Mouse (Mus musculus) intestine, embryonic 14.5 days (tissue): ENCODE measurements around the gene Nxn. TPM values are rescaled to one million over a fixed set of nuclear protein-coding genes. Genes with fewer than 3 reads are reported as not detected.

Source experiments
- ATAC-seq: fragments of 200-750 bp; cut with Nextera tagmentation; replicated peaks from 2 replicates; pipeline ENCODE4 v1.8.0; 2017; ENCODE audit warnings: low read depth, moderate number of reproducible peaks, moderate TSS enrichment, moderate library complexity; ENCODE audit not compliant: low FRiP score, low TSS enrichment
- DNase-seq: peaks from one replicate; pipeline ENCODE4 v3.0.0-alpha.2; 2018; ENCODE audit warnings: low spot score
- H3K27ac ChIP-seq: fragments of 300-500 bp; sonication (generic); 2 replicates; pipeline ENCODE4 v1.5.1; 2014; ENCODE audit warnings: low read depth, mild to moderate bottlenecking, control low read depth
- H3K27me3 ChIP-seq: fragments of 300-500 bp; sonication (generic); replicated peaks from 2 replicates; pipeline ENCODE4 v1.6.1; 2014; ENCODE audit warnings: low read length, control low read depth; ENCODE audit not compliant: control insufficient read depth, insufficient read depth
- H3K36me3 ChIP-seq: fragments of 300-500 bp; sonication (generic); 2 replicates; pipeline ENCODE4 v1.6.1; 2014; ENCODE audit warnings: low read length, control low read depth; ENCODE audit not compliant: control insufficient read depth, insufficient read depth
- H3K4me1 ChIP-seq: fragments of 300-500 bp; sonication (generic); replicated peaks from 2 replicates; pipeline ENCODE4 v1.6.1; 2014; ENCODE audit warnings: low read length, control low read depth, mixed read lengths; ENCODE audit not compliant: control insufficient read depth, insufficient read depth
- H3K4me2 ChIP-seq: fragments of 300-500 bp; sonication (generic); 2 replicates; pipeline ENCODE4 v1.6.1; 2014; ENCODE audit warnings: low read length
- H3K4me3 ChIP-seq: fragments of 300-500 bp; sonication (generic); 2 replicates; pipeline ENCODE4 v1.5.1; 2014; ENCODE audit warnings: low read depth, low read length, control low read depth, mixed read lengths
- H3K9ac ChIP-seq: fragments of 300-500 bp; sonication (generic); 2 replicates; pipeline ENCODE4 v1.6.1; 2014; ENCODE audit warnings: mild to moderate bottlenecking, low read length
- H3K9me3 ChIP-seq: fragments of 300-500 bp; sonication (generic); 2 replicates; pipeline ENCODE4 v1.6.1; 2016; ENCODE audit warnings: low read length, control low read depth; ENCODE audit not compliant: control insufficient read depth
- WGBS: fragments of 180-500 bp; shearing (Covaris S2); extraction: QIAGEN DNeasy Blood & Tissue Kit; methylation state at CpG from one replicate; pipeline ENCODE4 v1.1.7; 2014; 5-methylcytosine and 5-hydroxymethylcytosine counted together
- polyA plus RNA-seq: library from polyadenylated mRNA; unstranded; fragments of >200 nt; fragmentation: Nextera tagmentation; extraction: Ambion mirVana; gene quantifications from 2 replicates; pipeline ENCODE4 v1.2.1, GENCODE M21; 2014

The Nxn gene
- polyA plus RNA-seq, 1 experiment from 2014 or later: 45.8 TPM

DNA sequence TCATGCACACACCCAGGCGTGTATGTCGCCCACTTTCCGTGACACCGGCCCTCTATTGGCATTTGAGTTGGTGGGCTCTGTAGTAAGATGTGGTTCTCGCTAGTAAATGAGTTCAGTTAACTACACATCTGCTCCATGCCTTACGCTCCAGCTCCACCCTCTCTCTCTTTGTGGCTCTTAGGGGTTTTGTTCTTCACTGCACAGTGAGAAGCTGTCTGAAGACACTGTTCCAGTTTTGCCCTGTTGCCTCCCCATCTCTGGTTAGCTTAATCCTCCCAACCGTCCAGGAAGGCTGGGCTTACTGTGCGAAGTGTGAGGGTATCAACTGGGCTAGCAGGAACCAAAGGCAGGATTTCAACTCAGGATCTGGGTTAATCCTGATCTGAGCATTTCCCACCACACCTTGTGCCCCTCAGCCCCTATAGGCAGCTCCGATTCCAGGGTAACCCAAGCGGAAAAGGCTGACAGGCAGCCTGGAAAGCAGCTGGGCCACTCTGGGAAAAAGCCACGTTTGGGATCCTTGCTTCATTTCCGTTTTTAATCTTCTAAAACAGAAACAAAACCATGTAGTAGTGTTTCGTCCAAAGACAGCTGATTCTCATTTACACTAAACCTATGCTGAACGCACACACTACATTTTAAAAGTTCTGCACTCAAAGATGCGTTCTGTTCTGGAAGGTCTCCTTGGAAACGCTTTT is 45.9 kb downstream of the Nxn start:
- no peak overlapping the region for H3K4me2 ChIP-seq

DNA sequence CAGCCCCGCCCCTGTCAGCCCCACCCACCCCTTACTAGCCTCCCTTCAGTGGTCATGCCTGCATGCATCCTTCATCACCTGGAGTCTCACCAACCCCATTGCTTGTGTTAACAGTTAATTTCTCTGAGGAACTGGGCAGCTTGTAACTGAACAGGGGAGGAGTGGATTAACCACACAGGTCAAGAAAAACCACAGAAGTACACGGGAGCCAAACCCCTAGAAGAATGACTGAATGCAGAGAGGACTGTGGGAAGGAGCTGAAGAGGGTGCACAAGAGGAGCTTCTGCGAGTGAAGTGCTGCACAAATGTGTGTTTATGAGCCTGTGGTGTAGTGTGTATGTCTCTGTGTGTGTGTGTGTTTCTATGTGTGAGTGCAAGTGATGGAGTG is 47.3 kb downstream of the Nxn start:
- no peak overlapping the region for H3K27ac ChIP-seq
- H3K36me3 ChIP-seq: no peaks in the 10 kb centered on the region; the same call in 1 of the 2 replicates
- ATAC-seq (no peak), DNase-seq (no peak)
- no peak overlapping the region for H3K4me2 ChIP-seq
- H3K4me1 ChIP-seq: peaks cover 44% of the 10 kb centered on the region
- no peaks in the 10 kb centered on the region for H3K9me3 ChIP-seq
- no peak overlapping the region for H3K9ac ChIP-seq
- H3K4me3 ChIP-seq: no peak overlapping the region
- H3K27me3 ChIP-seq: no peaks in the 10 kb centered on the region
- WGBS: 21% methylated on average over 3 of the region's 3 CpGs

More for the DNA sequence above, 45.9 kb downstream of the Nxn start:
- Histone ChIP-seq H3K4me3 (no peak overlapping the region), H3K9ac (no peak overlapping the region), H3K27me3 (no peaks in the 10 kb centered on the region), H3K9me3 (no peaks in the 10 kb centered on the region), H3K36me3 (no peaks in the 10 kb centered on the region; the same call in 1 of the 2 replicates), H3K27ac (peak overlapping the region; percentile 36), H3K4me1 (peaks cover 43% of the 10 kb centered on the region)
- no peak for ATAC-seq
- DNase-seq: no peak
- WGBS: 70% methylated on average over 16 of the region's 16 CpGs

DNA sequence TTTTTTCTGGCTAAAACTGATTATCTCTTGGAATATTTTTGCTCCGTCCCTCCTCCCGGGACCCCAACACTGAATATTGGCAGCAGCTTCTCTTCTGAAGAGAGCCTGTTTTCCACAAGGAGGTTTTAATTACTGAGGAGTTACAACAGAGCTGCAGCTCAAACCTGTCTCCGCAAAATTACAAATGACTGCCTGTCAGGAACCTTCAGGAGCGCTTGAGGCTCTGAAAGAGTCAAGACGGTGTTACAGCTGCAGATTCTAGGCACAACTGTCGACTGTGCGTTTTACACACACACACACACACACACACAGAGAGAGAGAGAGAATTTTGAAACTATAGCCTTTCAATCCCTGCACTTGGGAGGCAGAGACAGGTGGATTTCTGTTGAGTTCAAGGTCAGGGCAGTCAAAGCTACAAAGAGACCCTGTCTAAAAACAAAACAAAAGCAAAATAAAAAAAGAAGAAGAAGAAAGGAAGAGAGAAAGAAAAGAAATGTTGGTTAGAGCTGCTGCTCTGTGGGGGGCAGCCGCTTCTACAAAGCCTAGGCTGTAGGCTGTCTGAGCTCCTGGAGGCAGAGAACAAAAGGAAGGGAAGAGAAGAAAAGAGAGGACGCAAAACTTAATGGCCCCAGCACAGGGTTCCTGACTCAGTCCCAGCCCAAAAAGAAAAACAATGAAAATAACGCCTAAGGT is 47.9 kb downstream of the Nxn start:
- DNase-seq: no peak
- H3K27ac ChIP-seq: no peak overlapping the region
- 41% methylated on average over 10 of the region's 10 CpGs for WGBS

DNA sequence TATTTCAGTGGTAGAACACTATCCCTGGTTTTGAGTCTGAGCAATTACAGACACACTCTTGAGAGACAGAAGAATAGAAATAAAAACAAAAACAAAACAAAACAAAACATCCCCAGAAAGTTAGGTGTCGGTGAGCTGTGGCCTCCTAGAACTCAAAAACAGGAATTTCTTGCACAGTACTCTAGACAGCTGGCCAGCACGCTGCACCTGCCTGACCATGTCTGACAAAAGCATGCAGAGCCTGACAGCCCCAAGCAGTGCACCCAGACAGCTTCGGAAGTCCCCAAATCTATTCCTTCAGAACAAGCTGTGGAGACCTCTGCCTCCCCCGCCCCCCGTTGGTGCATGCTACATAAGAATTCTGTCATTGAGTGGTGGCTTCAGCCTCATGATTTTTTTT is 49.1 kb downstream of the Nxn start:
- Histone ChIP-seq H3K9ac (no peak overlapping the region), H3K4me2 (no peak overlapping the region), H3K27ac (no peak overlapping the region), H3K27me3 (no peaks in the 10 kb centered on the region), H3K4me1 (peaks cover 44% of the 10 kb centered on the region), H3K4me3 (no peak overlapping the region), H3K36me3 (no peaks in the 10 kb centered on the region; the same call in 1 of the 2 replicates), H3K9me3 (no peaks in the 10 kb centered on the region)
- ATAC-seq (no peak), DNase-seq (no peak)
- 51% methylated on average over 5 of the region's 5 CpGs for WGBS

More for the DNA sequence above, 47.9 kb downstream of the Nxn start:
- peaks cover 44% of the 10 kb centered on the region for H3K4me1 ChIP-seq
- H3K4me3 ChIP-seq: no peak overlapping the region
- H3K9ac ChIP-seq: no peak overlapping the region
- H3K4me2 ChIP-seq: no peak overlapping the region
- no peaks in the 10 kb centered on the region; the same call in 1 of the 2 replicates for H3K36me3 ChIP-seq
- no peaks in the 10 kb centered on the region for H3K27me3 ChIP-seq
- no peaks in the 10 kb centered on the region for H3K9me3 ChIP-seq
- ATAC-seq: no peak

DNA sequence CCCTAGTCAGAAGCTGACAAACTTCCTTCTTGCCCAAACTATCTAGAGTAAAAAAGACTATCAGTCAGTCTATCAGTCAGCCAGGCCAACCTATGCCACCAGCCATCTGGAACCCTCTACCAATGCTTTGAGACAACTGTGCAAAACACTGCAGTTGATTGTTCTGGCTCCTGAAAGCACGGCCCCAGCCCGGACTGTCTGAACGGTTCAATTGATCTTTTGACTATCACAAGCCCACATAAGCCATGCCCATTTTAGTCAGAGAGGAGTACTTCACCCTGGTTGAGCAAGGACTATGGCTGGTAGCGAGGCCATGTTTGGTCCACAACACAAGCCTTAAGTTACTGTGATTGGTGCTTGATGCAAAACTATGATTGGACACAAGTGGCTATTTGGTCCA is 51.4 kb downstream of the Nxn start:
- Histone ChIP-seq H3K27ac (no peak overlapping the region), H3K4me1 (peaks cover 40% of the 10 kb centered on the region), H3K4me2 (no peak overlapping the region), H3K27me3 (no peaks in the 10 kb centered on the region), H3K36me3 (no peaks in the 10 kb centered on the region; the same call in 1 of the 2 replicates), H3K4me3 (no peak overlapping the region), H3K9me3 (no peaks in the 10 kb centered on the region), H3K9ac (no peak overlapping the region)
- no peak for ATAC-seq
- DNase-seq: no peak
- WGBS: 76% methylated on average over 4 of the region's 4 CpGs

DNA sequence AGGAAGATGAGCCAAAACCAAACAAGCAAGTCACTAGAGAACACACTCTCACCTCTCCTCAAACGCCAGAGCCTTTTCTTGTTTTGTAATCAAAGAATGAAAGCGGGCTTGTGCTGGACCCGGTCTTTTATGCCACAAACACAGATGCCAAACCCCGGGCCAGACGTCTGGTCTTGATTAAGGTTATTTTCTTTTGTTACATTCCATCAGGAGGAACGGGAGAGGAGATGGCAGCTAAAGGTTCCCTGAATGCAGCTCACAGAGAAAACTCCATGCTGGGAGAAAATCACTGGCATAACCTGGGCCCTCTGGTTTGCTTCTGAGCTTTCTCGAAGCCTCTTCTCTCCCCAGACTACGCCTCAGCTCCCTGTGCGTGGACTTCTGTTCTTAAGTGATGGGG is 55.9 kb downstream of the Nxn start:
- H3K27ac ChIP-seq: peak overlapping the region; percentile 27; the same call in 1 of the 2 replicates

DNA sequence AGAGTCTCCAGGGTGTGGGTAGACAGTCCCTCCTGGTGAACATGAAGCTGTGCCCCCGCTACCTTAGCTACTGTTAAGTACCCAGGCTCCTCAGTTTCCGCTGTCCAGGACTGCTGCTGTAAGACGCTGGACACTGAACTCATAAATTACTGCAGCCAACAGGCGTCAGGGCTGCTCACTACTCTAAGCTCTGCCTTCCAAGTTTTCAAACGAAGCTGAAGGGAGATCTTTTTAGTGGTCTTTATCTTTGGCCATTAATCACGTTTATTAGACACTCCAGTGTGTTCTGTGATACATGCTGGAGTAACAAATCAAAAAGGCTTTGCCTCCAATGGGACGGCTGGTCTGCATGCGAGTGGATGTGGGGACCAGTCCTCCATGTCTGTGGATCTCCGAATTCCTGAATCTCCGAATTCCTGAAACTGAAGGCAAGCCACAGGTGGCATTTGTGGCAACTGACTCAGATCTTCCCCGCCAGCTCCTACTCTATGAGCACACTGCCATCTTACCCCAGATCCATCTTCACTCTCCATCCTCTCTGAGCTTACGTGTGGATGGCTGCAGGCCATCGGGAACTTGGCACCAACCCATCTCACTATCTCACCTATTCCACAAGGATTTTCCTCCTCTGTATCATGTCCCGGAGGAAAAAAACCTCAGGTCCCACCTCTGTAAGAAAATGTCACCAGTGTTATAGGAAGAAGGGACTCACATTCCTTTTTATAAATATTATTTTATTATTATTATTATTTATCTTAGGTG is 56.9 kb downstream of the Nxn start:
- Histone ChIP-seq H3K4me1 (peaks cover 53% of the 10 kb centered on the region), H3K4me2 (no peak overlapping the region), H3K27ac (0 out of 2 replicates have a peak overlapping the region, but pooled peaks have one; percentile 22), H3K4me3 (no peak overlapping the region), H3K27me3 (no peaks in the 10 kb centered on the region), H3K36me3 (no peaks in the 10 kb centered on the region), H3K9ac (no peak overlapping the region), H3K9me3 (no peaks in the 10 kb centered on the region)
- no peak for DNase-seq
- WGBS: 44% methylated on average over 14 of the region's 14 CpGs
- ATAC-seq: 0 out of 2 replicates have a peak, but pooled peaks have one; percentile 36

More for the DNA sequence above, 55.9 kb downstream of the Nxn start:
- Histone ChIP-seq H3K36me3 (no peaks in the 10 kb centered on the region), H3K9ac (no peak overlapping the region), H3K4me3 (no peak overlapping the region), H3K4me1 (peaks cover 47% of the 10 kb centered on the region), H3K4me2 (no peak overlapping the region), H3K9me3 (no peaks in the 10 kb centered on the region), H3K27me3 (no peaks in the 10 kb centered on the region)
- DNase-seq (no peak), ATAC-seq (no peak)
- 53% methylated on average over 9 of the region's 9 CpGs for WGBS

DNA sequence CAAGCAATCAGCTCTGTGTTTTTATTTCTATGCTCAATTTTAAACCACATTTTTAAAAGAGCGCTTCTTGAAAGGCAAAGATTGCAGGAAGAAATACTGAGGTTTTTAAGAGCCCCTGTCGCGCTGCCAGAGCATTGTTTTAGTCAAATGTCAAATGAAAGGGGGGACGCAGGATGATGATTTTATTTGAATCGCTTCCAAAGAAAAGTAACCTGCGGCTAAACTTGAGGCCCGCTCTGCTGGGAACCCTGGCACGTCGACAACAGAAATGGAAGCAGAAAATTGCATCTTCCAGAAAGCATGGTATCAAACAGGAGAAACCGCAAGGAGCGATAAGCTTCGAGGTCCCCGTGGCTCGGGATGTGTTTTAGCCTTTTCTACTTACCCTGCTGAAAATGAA is 57.8 kb downstream of the Nxn start:
- no peak overlapping the region for H3K4me3 ChIP-seq
- ATAC-seq: no peak
- H3K27ac ChIP-seq: 0 out of 2 replicates have a peak overlapping the region, but pooled peaks have one; percentile 22
- H3K9ac ChIP-seq: no peak overlapping the region
- peaks cover 53% of the 10 kb centered on the region for H3K4me1 ChIP-seq
- H3K36me3 ChIP-seq: no peaks in the 10 kb centered on the region
- no peak overlapping the region for H3K4me2 ChIP-seq
- no peaks in the 10 kb centered on the region for H3K9me3 ChIP-seq
- 46% methylated on average over 14 of the region's 14 CpGs for WGBS
- no peak for DNase-seq
- H3K27me3 ChIP-seq: no peaks in the 10 kb centered on the region
